Mouse (Mus musculus) olfactory bulb, adult 2 months (tissue): Measurements from ENCODE around the gene Sgms1.

ENCODE experiments used
- CTCF ChIP-seq: fragments of 200-500 bp; IDR thresholded peaks from 2 replicates; pipeline ENCODE4 v1.5.1; 2012; ENCODE audit warnings: low read depth, mild to moderate bottlenecking, low read length, moderate library complexity; ENCODE audit not compliant: insufficient read depth
- POLR2A ChIP-seq: fragments of 200-500 bp; IDR thresholded peaks from 2 replicates; pipeline ENCODE4 v1.6.1; 2012; ENCODE audit warnings: mild to moderate bottlenecking, low read depth, low read length, moderate library complexity; ENCODE audit not compliant: insufficient read depth

GRCm38 (mm10) chr19:32227175-32227574, 162.3 kb downstream of the Sgms1 start:
- no peak for TF ChIP-seq CTCF
- TF ChIP-seq POLR2A, result no peak
